Mouse (Mus musculus): ENCODE data around the gene Rapgefl1. TPM values are rescaled to one million over a fixed set of nuclear protein-coding genes. Genes with fewer than 3 reads are reported as not detected.

Rapgefl1 gene
- polyA plus RNA-seq, 1 experiment from 2014 or later, result 1.1 TPM

- Histone ChIP-seq H3K36me3 (ENCODE audit: insufficient read depth, low read length) (0 out of 2 replicates have a peak, but pooled peaks cover 6% of the 10 kb centered on the region), H3K4me2 (replicated peaks; ENCODE audit: low read depth, low read length) (peak overlapping the region; percentile 86), H3K4me1 (ENCODE audit: insufficient read depth, low read depth, low read length) (peaks cover 8% of the 10 kb centered on the region; the same call in 1 of the 2 replicates), H3K4me3 (ENCODE audit: low read depth, low read length) (peak overlapping the region; percentile 99), H3K27me3 (replicated peaks; ENCODE audit: insufficient read depth, low read length) (no peaks in the 10 kb centered on the region), H3K9ac (replicated peaks; ENCODE audit: low read depth) (peak overlapping the region; percentile 99), H3K27ac (ENCODE audit: low read length) (peak overlapping the region; percentile 99), H3K9me3 (ENCODE audit: low read length) (no peaks in the 10 kb centered on the region)
- TF ChIP-seq EP300 (IDR thresholded peaks at IDR 0.05), result no peak
- TF ChIP-seq CTCF (IDR thresholded peaks at IDR 0.05), result peak; percentile 34
- 0% methylated on average over 43 of the region's 74 CpGs for WGBS
- DNase-seq (ENCODE audit: low spot score) (peak; percentile 72), ATAC-seq (peak; percentile 51)
These were observed 40.7 kb upstream of the Rapgefl1 start for GRCm38 (mm10) chr11:98795714-98796514.

DNA sequence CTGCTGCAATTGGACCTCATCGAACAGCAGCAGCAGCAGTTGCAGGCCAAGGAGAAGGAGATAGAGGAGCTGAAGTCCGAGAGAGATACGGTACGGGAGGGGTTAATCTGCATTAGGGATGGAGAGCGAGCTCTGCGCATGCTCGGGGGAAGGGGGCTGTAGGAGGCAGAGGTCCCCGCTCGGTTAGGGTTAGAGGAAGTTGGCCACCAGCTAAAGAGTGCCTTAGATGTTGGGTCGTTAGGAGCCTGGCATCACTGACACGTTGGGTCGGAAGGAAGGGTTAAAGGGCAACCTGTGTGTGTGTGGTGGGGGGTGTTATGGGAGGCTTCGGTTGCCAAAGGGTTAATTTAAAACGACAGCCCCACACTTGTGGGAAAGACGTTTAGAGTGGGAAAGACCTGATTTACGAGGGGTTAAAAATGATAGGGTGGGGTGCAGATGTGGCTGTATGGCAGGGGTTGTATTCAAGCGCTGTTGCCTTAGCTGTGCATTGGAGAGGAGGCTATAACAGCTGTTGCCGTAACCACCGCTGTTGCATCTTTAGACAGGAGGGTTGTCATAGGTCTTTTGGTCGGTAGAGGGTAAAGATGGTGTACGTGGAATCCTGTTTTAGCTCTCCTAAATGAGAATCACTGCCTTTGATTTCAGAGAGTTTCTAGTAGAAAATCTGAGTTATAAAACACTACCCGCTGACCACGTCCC lies 39.9 kb upstream of the Rapgefl1 start:
- H3K4me3 ChIP-seq (ENCODE audit: low read depth, low read length), result peak overlapping the region; percentile 99

DNA sequence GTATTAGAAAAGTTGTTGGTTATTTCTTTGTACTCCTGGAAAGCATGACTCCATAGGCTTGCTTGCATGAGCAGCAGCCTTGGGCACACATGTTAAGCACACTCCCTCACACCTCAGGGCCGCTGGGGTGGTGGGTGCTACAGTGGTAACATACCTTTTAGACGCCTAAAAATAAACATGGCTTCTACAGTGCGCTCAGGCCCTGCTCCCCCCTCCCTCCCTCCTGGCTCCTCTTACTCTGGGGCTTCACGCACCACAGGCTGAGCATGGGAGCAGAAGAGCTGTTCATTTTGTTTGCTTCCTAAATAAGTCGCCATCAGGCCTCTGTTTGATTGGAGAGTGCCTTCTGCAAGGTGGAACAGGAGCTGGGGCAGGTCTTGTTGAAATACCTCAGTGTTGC lies 39.3 kb upstream of the Rapgefl1 start:
- peak overlapping the region; percentile 99 for H3K9ac ChIP-seq (replicated peaks; ENCODE audit: low read depth)

More for the DNA sequence above, 39.9 kb upstream of the Rapgefl1 start:
- Histone ChIP-seq H3K27ac (ENCODE audit: low read length) (peak overlapping the region; percentile 99), H3K4me1 (ENCODE audit: insufficient read depth, low read depth, low read length) (peaks cover 8% of the 10 kb centered on the region; the same call in 1 of the 2 replicates), H3K9me3 (ENCODE audit: low read length) (no peaks in the 10 kb centered on the region), H3K9ac (replicated peaks; ENCODE audit: low read depth) (peak overlapping the region; percentile 99), H3K4me2 (replicated peaks; ENCODE audit: low read depth, low read length) (peak overlapping the region; percentile 86), H3K36me3 (ENCODE audit: insufficient read depth, low read length) (0 out of 2 replicates have a peak, but pooled peaks cover 10% of the 10 kb centered on the region), H3K27me3 (replicated peaks; ENCODE audit: insufficient read depth, low read length) (no peaks in the 10 kb centered on the region)
- WGBS, result under 1% methylated on average over 23 of the region's 23 CpGs
- peak; percentile 77 for DNase-seq (ENCODE audit: low spot score)
- TF ChIP-seq EP300 (IDR thresholded peaks at IDR 0.05) (no peak), CTCF (IDR thresholded peaks at IDR 0.05) (0 out of 2 replicates have a peak, but pooled peaks have one; percentile 6)
- ATAC-seq, result no peak

DNA sequence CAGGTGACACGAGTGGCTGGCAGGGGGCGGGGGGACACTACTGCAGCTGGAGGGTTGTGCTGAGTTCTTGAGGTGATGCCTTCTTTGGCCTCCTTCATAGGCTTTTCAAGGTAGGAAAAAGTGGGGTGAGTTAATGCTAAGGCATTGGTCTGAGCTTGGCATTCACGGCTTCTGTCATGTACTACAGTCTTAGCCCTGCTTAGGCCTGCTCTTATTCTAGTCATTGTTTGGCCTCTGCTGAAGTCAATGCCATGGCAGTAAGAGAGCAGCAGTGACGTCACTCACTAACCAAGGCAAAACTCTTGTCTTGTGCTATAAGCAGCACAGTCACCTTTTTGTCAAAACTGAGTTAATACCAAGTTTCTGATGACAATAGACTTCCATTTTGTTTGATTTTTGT lies 38.7 kb upstream of the Rapgefl1 start:
- H3K36me3 ChIP-seq (ENCODE audit: insufficient read depth, low read length), result 0 out of 2 replicates have a peak, but pooled peaks cover 13% of the 10 kb centered on the region
- no peak for ATAC-seq
- 27% methylated on average over 4 of the region's 4 CpGs for WGBS

More for the DNA sequence above, 39.3 kb upstream of the Rapgefl1 start:
- H3K27me3 ChIP-seq (replicated peaks; ENCODE audit: insufficient read depth, low read length), result no peaks in the 10 kb centered on the region
- H3K4me2 ChIP-seq (replicated peaks; ENCODE audit: low read depth, low read length), result peak overlapping the region; percentile 86
- peak; percentile 19 for DNase-seq (ENCODE audit: low spot score)
- H3K4me1 ChIP-seq (ENCODE audit: insufficient read depth, low read depth, low read length), result peaks cover 8% of the 10 kb centered on the region; the same call in 1 of the 2 replicates
- WGBS, result 0% methylated on average over 5 of the region's 5 CpGs
- 0 out of 2 replicates have a peak, but pooled peaks cover 13% of the 10 kb centered on the region for H3K36me3 ChIP-seq (ENCODE audit: insufficient read depth, low read length)
- H3K4me3 ChIP-seq (ENCODE audit: low read depth, low read length), result peak overlapping the region; percentile 99
- ATAC-seq, result no peak
- H3K27ac ChIP-seq (ENCODE audit: low read length), result peak overlapping the region; percentile 99
- TF ChIP-seq CTCF (IDR thresholded peaks at IDR 0.05), result no peak
- no peak for TF ChIP-seq EP300 (IDR thresholded peaks at IDR 0.05)
- H3K9me3 ChIP-seq (ENCODE audit: low read length), result no peaks in the 10 kb centered on the region

DNA sequence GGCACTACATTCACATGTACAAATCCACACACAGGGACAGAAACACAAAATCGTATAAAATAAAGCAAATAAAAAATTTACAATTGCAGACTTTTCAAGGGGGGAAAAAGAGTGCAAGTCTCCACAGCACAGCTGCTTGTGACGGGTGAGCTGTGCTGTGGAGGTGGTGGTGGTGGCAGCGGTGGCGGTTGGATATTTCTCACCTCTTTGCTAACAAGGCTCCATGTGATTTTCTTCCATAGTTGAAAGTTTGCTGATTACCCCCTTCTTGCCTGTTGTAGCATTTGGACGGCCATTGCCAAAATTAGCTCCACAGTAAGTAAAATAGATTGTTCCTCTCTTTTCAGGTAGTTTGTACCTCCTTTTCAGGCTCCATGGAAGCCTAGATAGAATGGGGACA lies 32.0 kb upstream of the Rapgefl1 start, which contains the start of gene Casc3:
Gene Casc3 (plus strand): TSS at position 301 of the 400 bp plus-strand sequence.
- no peak within 1 kb of the TSS for H3K4me2 ChIP-seq (replicated peaks; ENCODE audit: low read depth, low read length)
- 92% methylated on average over 5 of the region's 5 CpGs for WGBS
- H3K27ac ChIP-seq (ENCODE audit: low read length), result no peak within 1 kb of the TSS
- DNase-seq (ENCODE audit: low spot score), result no peak
- H3K4me3 ChIP-seq (ENCODE audit: low read depth, low read length), result no peak within 1 kb of the TSS
- H3K27me3 ChIP-seq (replicated peaks; ENCODE audit: insufficient read depth, low read length), result no peaks in the 10 kb centered on the region
- H3K9ac ChIP-seq (replicated peaks; ENCODE audit: low read depth), result no peak within 1 kb of the TSS
- no peak for ATAC-seq
- no peak for TF ChIP-seq CTCF (IDR thresholded peaks at IDR 0.05)
- no peak for TF ChIP-seq EP300 (IDR thresholded peaks at IDR 0.05)
- H3K9me3 ChIP-seq (ENCODE audit: low read length), result no peaks in the 10 kb centered on the region
- H3K4me1 ChIP-seq (ENCODE audit: insufficient read depth, low read depth, low read length), result 0 out of 2 replicates have a peak, but pooled peaks cover 2% of the 10 kb centered on the region
- H3K36me3 ChIP-seq (ENCODE audit: insufficient read depth, low read length), result peaks cover 32% of the 10 kb centered on the region

More for the DNA sequence above, 38.7 kb upstream of the Rapgefl1 start:
- H3K4me2 ChIP-seq (replicated peaks; ENCODE audit: low read depth, low read length), result peak overlapping the region; percentile 86
- H3K27ac ChIP-seq (ENCODE audit: low read length), result peak overlapping the region; percentile 99
- H3K9me3 ChIP-seq (ENCODE audit: low read length), result no peaks in the 10 kb centered on the region
- TF ChIP-seq EP300 (IDR thresholded peaks at IDR 0.05), result no peak
- no peak for TF ChIP-seq CTCF (IDR thresholded peaks at IDR 0.05)
- peak overlapping the region; percentile 99; the same call in 1 of the 2 replicates for H3K4me3 ChIP-seq (ENCODE audit: low read depth, low read length)
- no peaks in the 10 kb centered on the region for H3K27me3 ChIP-seq (replicated peaks; ENCODE audit: insufficient read depth, low read length)
- H3K4me1 ChIP-seq (ENCODE audit: insufficient read depth, low read depth, low read length), result peaks cover 8% of the 10 kb centered on the region; the same call in 1 of the 2 replicates
- DNase-seq (ENCODE audit: low spot score), result peak; percentile 67
- H3K9ac ChIP-seq (replicated peaks; ENCODE audit: low read depth), result no peak overlapping the region

GRCm38 (mm10) chr11:98808417-98808816 lies 28.2 kb upstream of the Rapgefl1 start:
- H3K4me3 ChIP-seq (ENCODE audit: low read depth, low read length), result no peak overlapping the region
- H3K9ac ChIP-seq (replicated peaks; ENCODE audit: low read depth), result no peak overlapping the region
- no peaks in the 10 kb centered on the region for H3K9me3 ChIP-seq (ENCODE audit: low read length)
- peak overlapping the region; percentile 99; the same call in 1 of the 2 replicates for H3K27ac ChIP-seq (ENCODE audit: low read length)
- ATAC-seq (no peak), DNase-seq (ENCODE audit: low spot score) (no peak)
- WGBS, result 60% methylated on average over 2 of the region's 2 CpGs
- no peak for TF ChIP-seq CTCF (IDR thresholded peaks at IDR 0.05)
- no peak for TF ChIP-seq EP300 (IDR thresholded peaks at IDR 0.05)
- H3K4me2 ChIP-seq (replicated peaks; ENCODE audit: low read depth, low read length), result no peak overlapping the region
- peaks cover 5% of the 10 kb centered on the region; the same call in 1 of the 2 replicates for H3K4me1 ChIP-seq (ENCODE audit: insufficient read depth, low read depth, low read length)
- peaks cover 32% of the 10 kb centered on the region for H3K36me3 ChIP-seq (ENCODE audit: insufficient read depth, low read length)
- no peaks in the 10 kb centered on the region for H3K27me3 ChIP-seq (replicated peaks; ENCODE audit: insufficient read depth, low read length)

Data from lung, postnatal 0 days (tissue).